Mouse (Mus musculus): ENCODE measurements at regions not wholly inside any gene's neighbourhood (a gene's known extent, or its start where the extent isn't known, plus 50 kb on each side); places are given as distances from the start of the nearest gene placed in this dataset.

DNA sequence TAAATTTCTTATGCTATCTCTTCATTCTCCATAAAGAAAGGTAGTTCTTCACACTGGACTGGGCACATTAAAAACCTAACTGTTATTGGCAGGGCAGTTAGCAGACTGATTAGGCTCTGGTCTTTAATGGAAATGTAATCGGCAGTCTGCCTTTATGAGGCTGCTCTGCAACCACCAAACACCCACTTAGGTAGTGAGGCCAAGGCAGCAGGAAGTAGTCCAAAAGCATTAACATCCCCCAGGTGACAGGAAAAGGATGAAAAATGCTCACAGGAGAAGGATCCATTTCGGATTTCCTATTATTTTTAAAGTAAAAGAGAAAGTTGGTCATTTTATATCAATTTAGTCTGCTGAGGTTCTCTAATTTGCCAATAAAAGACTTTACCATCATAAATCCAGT, 528.9 kb upstream of the Dppa4 start:
- DNase-seq (ENCODE audit: low spot score in 2 of 2) = no peak

GRCm38 (mm10) chr16:47758296-47758695, 525.2 kb upstream of the Dppa4 start:
- no peak for DNase-seq (ENCODE audit: low spot score in 2 of 2)

DNA sequence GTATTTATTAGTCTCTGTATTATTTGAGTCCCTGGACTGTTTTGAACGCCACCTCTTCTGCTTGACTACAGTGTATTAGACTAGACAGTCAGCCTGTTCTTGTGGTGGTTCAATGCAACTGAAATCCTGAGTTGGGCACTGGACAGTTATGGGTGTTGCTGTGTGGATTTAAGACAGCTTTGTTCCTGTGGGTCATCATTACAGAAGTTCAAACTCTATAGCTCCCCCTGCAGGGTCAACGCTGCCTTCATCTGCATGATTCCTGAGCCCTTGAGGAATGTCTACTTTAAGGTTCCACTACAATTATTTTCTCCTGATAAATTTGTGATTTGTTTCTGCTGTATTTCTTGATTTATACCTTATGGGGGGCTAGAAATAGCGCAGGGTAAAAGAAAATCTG, 517.8 kb upstream of the Dppa4 start:
- peak; percentile 5 to 22 for DNase-seq (ENCODE audit: low spot score in 2 of 2)

- DNase-seq (ENCODE audit: low spot score in 2 of 2) = no peak
These were observed 495.0 kb upstream of the Dppa4 start for GRCm38 (mm10) chr16:47788515-47788914.

- DNase-seq (ENCODE audit: low spot score in 2 of 2) = peak in 1 of 2 experiments; percentile 3
These were observed 492.9 kb upstream of the Dppa4 start for GRCm38 (mm10) chr16:47790666-47791065.

DNA sequence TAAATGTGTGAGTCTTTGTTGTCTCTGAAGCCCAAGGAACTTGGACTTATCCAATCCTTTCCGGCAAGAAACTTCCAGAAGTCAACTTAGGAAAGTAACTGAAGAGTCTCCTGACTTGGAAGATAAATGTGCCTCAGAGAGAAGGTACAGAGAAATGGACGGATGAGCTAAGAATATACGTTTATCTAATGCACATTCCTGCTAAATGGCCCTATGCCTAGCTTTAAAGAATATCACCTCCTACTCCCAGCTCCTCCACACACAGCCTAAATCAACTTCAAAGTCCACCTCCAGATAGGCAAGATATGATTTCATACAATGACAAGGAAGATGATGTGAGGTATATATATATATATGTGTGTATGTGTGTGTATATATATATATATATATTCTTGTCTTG, 492.1 kb upstream of the Dppa4 start:
- DNase-seq (ENCODE audit: low spot score in 2 of 2) = no peak

- peak in 1 of 2 experiments; percentile 14 for DNase-seq (ENCODE audit: low spot score in 2 of 2)
These were observed 484.7 kb upstream of the Dppa4 start for GRCm38 (mm10) chr16:47798838-47799237.

DNA sequence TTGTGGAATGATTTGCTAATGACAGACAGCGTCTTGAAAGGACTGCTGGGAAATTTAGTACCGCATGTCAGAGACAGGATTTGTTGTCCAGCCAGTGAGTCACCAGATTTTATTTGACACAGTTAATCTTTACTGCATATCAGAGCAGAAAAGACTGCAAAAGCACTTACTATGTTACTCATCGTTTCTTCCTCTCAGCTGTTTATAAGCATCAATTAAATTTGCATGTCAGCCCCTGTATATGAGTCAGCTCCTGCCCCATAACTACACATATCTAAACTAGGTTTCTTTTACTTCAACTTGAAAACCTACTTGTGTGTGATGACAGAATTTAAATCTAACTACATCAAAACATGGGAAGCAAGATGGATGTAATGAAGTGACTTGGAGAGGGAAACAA, 440.4 kb upstream of the Dppa4 start:
- no peak for DNase-seq (ENCODE audit: low spot score in 2 of 2)

- DNase-seq (ENCODE audit: low spot score in 2 of 2) = no peak
These were observed 431.9 kb upstream of the Dppa4 start for GRCm38 (mm10) chr16:47851631-47852030.

- DNase-seq (ENCODE audit: low spot score in 2 of 2) = peak in 1 of 2 experiments; percentile 5
These were observed 423.7 kb upstream of the Dppa4 start for GRCm38 (mm10) chr16:47859840-47860239.

DNA sequence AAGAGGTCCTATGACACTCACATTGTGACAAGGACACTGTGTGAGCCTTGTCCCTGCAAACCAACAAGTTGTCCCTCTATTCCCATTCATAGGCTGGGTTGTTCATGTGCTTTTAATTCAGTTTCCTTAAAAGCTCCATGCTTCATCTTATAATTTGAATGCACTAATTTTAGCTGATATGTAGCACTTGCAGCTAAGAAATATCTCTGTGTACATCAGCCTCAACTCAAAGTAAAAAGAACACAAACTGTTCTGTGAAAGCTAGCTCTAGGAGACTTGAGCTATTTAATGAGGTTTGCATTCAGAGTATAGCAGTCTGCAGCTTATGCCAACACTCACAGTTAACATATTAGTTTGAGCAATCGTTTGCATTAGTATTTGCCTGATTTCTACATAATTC, 408.3 kb upstream of the Dppa4 start:
- no peak for DNase-seq (ENCODE audit: low spot score in 2 of 2)

DNA sequence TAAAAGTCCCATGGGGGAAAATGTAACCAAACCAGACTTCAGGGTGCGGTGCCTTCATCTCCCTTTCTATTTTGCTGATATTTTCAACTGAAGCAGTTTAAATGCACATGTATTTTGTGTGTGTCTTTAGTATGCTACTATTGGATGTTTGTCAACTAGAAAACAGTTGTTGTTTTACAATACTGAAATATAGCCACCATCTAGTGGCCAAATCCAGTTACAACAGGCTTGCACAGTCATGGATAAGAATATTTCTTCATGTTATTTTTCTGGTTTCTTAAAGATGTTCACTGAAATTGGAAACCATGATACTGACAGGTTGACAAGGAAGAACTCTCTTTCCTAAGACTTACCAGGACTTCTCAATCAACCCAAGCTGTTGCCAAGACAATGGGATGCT, 400.1 kb upstream of the Dppa4 start:
- peak; percentile 9 to 26 for DNase-seq (ENCODE audit: low spot score in 2 of 2)

DNA sequence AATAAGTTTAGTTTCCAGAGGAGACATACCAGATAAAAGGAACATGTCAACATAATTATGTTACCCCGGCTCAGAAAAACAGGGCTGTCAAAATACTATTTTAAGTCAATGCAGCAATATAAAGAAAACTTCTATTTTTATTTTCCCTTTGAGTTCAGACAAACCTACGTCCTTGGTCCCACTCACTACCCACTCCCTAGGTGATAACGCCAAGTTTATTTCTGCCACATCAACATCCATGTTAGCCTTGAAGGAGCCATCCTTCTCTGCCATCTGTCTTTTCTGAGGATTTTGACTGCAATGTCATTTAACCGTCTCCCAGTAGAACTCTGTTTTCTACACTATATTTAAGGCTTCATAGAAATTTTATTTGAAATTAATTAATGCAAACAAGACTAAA, 396.5 kb upstream of the Dppa4 start:
- no peak for DNase-seq (ENCODE audit: low spot score in 2 of 2)

DNA sequence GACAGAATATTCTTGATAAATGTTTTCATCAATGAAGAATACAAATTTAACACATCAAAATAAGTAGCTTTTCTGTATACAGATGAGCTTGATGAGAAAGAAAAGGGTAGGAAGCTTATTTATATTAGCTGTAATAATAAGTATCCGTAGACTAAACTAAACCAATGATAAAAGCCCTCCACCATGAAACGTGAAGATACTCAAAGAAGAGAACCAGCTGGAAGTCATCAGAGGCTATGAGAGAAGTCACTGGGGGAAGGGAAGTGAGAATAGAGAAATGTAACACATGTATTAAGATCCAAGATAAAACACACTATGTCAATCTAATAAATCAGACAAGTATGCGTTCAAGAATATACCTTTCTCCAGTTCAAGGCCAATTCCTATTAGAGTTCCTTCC, 382.7 kb upstream of the Dppa4 start:
- no peak for DNase-seq (ENCODE audit: low spot score in 2 of 2)

- DNase-seq (ENCODE audit: low spot score in 2 of 2) = no peak
These were observed 345.5 kb upstream of the Dppa4 start for GRCm38 (mm10) chr16:47938000-47938399.

All from layer of hippocampus, postnatal 10 days (tissue).